Mouse (Mus musculus): ENCODE measurements at regions not wholly inside any gene's neighbourhood (a gene's known extent, or its start where the extent isn't known, plus 50 kb on each side); places are given as distances from the start of the nearest gene placed in this dataset.

DNA sequence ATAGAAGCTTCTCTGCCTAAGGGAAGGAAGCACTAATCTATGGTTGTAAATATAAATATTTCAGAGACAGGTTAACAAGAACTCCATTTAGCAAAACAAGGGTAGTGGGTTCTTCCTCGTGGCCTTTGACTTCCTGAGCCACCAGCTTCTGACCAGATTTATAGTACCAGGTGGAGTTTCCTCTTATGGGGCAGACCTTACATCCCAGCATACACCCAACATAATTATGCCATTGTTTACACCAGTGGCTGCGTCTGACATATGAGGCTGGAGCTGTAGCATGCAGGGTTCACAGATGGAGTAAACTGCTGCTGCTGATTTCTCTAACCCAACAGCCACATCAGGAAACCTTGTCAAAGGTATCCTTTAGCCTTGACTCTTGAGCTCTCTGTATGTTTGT, 75.5 kb downstream of the Trib2 start:
- no peak overlapping the region for H3K27ac ChIP-seq (ENCODE audit: insufficient read depth, low read length)
- no peaks in the 10 kb centered on the region for H3K27me3 ChIP-seq (ENCODE audit: control insufficient read depth, insufficient read depth, low read length)
- 48% methylated on average over 2 of the region's 2 CpGs for WGBS
- H3K36me3 ChIP-seq (ENCODE audit: control insufficient read depth, insufficient read depth, low read length): no peaks in the 10 kb centered on the region
- DNase-seq (ENCODE audit: low read depth in 1 of 2, low spot score in 2 of 2): no peak
- H3K4me3 ChIP-seq (ENCODE audit: extremely low read depth, insufficient read depth, insufficient read length): no peak overlapping the region
- H3K4me1 ChIP-seq (ENCODE audit: control insufficient read depth, insufficient read depth, insufficient read length): no peaks in the 10 kb centered on the region
- TF ChIP-seq POLR2A (IDR thresholded peaks at IDR 0.05; ENCODE audit: low read depth, low read length): no peak
- no peak for TF ChIP-seq CTCF (IDR thresholded peaks at IDR 0.05; ENCODE audit: extremely low read depth, insufficient read depth, insufficient read length, insufficient replicate concordance)

DNA sequence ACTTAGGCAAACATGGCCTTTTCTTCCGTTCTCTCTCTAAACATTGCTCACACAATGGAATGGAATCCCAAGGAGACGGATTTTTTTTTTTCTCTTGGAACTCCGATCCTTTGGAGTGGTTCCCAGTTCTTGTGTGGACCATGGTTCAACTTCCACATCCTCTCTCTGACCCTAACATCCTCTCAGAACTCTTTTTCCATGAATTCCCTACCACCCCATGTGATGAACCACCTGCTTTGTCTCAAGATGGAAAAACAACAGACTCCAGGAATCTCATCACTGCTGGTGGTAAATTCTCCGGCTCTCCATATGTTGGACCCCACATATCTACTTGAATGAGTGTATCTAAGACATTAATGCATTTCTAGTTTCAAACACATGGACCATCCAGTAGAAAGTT, 77.7 kb downstream of the Trib2 start:
- DNase-seq (ENCODE audit: low read depth in 1 of 2, low spot score in 2 of 2): no peak
- Histone ChIP-seq H3K4me1 (ENCODE audit: control insufficient read depth, insufficient read depth, insufficient read length) (no peaks in the 10 kb centered on the region), H3K4me3 (ENCODE audit: extremely low read depth, insufficient read depth, insufficient read length) (no peak overlapping the region), H3K27me3 (ENCODE audit: control insufficient read depth, insufficient read depth, low read length) (no peaks in the 10 kb centered on the region), H3K27ac (ENCODE audit: insufficient read depth, low read length) (no peak overlapping the region), H3K36me3 (ENCODE audit: control insufficient read depth, insufficient read depth, low read length) (no peaks in the 10 kb centered on the region)
- TF ChIP-seq CTCF (IDR thresholded peaks at IDR 0.05; ENCODE audit: extremely low read depth, insufficient read depth, insufficient read length, insufficient replicate concordance) (no peak), POLR2A (IDR thresholded peaks at IDR 0.05; ENCODE audit: low read depth, low read length) (no peak)
- WGBS: 80% methylated on average over 4 of the region's 4 CpGs

DNA sequence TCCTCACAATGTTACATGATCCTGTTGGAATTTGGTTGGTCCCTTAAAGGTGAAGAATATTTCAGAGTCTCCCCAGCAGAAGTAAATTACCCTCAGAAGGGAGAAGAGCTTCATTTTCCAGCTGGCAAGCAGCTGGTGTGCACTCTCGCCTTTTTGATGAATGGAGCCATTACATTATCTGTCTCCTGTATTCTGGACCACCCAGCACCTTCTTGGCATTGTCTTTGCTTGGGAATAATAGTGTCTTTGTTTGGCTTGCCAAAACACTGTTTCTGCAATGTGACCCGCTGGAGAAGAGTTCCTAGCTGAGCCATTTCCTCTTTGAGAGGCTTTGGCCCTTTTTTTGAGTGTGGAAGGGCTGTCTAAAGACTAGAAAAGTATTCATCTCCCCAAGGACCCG, 85.5 kb downstream of the Trib2 start:
- 80% methylated on average over 3 of the region's 3 CpGs for WGBS
- Histone ChIP-seq H3K4me1 (ENCODE audit: control insufficient read depth, insufficient read depth, insufficient read length) (no peaks in the 10 kb centered on the region), H3K27me3 (ENCODE audit: control insufficient read depth, insufficient read depth, low read length) (no peaks in the 10 kb centered on the region), H3K27ac (ENCODE audit: insufficient read depth, low read length) (no peak overlapping the region), H3K4me3 (ENCODE audit: extremely low read depth, insufficient read depth, insufficient read length) (no peak overlapping the region), H3K36me3 (ENCODE audit: control insufficient read depth, insufficient read depth, low read length) (no peaks in the 10 kb centered on the region)
- no peak for TF ChIP-seq POLR2A (IDR thresholded peaks at IDR 0.05; ENCODE audit: low read depth, low read length)
- TF ChIP-seq CTCF (IDR thresholded peaks at IDR 0.05; ENCODE audit: extremely low read depth, insufficient read depth, insufficient read length, insufficient replicate concordance): no peak
- no peak for DNase-seq (ENCODE audit: low read depth in 1 of 2, low spot score in 2 of 2)

DNA sequence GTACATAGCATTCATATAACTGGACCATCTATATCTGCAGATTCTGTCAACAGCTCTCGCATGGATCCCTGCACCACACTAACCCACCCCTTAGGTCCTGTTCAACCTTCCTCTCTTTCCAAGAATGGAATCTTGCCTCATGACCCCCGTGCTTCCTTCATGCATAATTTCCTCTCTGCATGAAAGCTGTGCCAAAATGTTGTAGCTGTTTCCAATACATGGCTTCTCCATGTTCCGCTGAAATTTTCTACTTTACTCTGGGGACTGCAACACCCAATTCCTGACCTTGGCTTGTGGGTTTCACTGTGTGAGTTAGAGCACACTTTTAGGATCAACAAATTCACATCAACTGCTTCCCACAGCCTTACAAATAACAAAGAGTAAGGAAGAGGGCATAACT, 87.0 kb downstream of the Trib2 start:
- 71% methylated on average over 3 of the region's 3 CpGs for WGBS
- H3K4me3 ChIP-seq (ENCODE audit: extremely low read depth, insufficient read depth, insufficient read length): no peak overlapping the region
- H3K36me3 ChIP-seq (ENCODE audit: control insufficient read depth, insufficient read depth, low read length): no peaks in the 10 kb centered on the region
- no peaks in the 10 kb centered on the region for H3K4me1 ChIP-seq (ENCODE audit: control insufficient read depth, insufficient read depth, insufficient read length)
- no peak for DNase-seq (ENCODE audit: low read depth in 1 of 2, low spot score in 2 of 2)
- H3K27ac ChIP-seq (ENCODE audit: insufficient read depth, low read length): no peak overlapping the region
- no peak for TF ChIP-seq CTCF (IDR thresholded peaks at IDR 0.05; ENCODE audit: extremely low read depth, insufficient read depth, insufficient read length, insufficient replicate concordance)
- TF ChIP-seq POLR2A (IDR thresholded peaks at IDR 0.05; ENCODE audit: low read depth, low read length): no peak
- H3K27me3 ChIP-seq (ENCODE audit: control insufficient read depth, insufficient read depth, low read length): no peaks in the 10 kb centered on the region

DNA sequence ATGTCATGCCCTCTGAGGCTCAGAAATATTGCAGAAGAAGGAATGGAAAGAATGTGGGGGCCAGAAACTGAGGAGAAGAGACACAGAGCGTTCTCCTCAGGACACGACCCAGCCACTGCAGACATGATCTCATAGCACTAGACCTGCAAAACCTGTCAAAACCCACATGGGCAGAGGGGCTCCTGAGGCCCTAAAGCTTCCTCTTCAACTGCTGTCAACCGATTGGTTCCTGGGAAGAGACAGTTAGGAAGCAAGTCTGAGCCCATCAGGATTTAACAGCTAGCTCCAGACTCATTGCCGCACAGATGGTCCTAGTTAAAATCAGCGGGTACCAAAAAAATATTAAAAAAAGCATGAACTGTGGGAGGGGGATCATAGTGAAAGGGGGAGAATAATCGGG, 93.2 kb downstream of the Trib2 start:
- 85% methylated on average over 6 of the region's 6 CpGs for WGBS
- Histone ChIP-seq H3K27me3 (ENCODE audit: control insufficient read depth, insufficient read depth, low read length) (no peaks in the 10 kb centered on the region), H3K36me3 (ENCODE audit: control insufficient read depth, insufficient read depth, low read length) (no peaks in the 10 kb centered on the region), H3K4me3 (ENCODE audit: extremely low read depth, insufficient read depth, insufficient read length) (no peak overlapping the region), H3K4me1 (ENCODE audit: control insufficient read depth, insufficient read depth, insufficient read length) (no peaks in the 10 kb centered on the region), H3K27ac (ENCODE audit: insufficient read depth, low read length) (no peak overlapping the region)
- TF ChIP-seq POLR2A (IDR thresholded peaks at IDR 0.05; ENCODE audit: low read depth, low read length): no peak
- TF ChIP-seq CTCF (IDR thresholded peaks at IDR 0.05; ENCODE audit: extremely low read depth, insufficient read depth, insufficient read length, insufficient replicate concordance): no peak
- DNase-seq (ENCODE audit: low read depth in 1 of 2, low spot score in 2 of 2): no peak

DNA sequence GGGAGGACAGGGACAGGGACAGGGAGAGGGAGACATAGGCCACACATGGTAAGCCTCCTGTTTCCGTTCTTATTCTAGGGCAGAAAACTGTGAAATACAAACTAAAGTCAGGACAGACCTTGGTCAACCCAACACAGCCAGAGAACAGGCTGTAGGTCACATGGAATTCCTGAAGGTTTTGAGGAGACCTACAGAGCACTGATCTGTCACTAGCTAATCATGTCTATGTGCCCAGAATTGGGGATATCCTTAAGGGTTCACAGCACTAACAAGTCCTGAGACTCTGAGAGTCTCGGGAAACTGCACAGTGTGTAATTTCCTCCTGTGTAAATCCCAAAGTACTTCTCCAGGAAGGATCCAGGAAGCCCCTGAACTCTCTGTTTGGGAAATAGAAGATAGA, 94.6 kb downstream of the Trib2 start:
- H3K36me3 ChIP-seq (ENCODE audit: control insufficient read depth, insufficient read depth, low read length): no peaks in the 10 kb centered on the region
- no peak overlapping the region for H3K4me3 ChIP-seq (ENCODE audit: extremely low read depth, insufficient read depth, insufficient read length)
- WGBS: 89% methylated on average over 2 of the region's 2 CpGs
- H3K27ac ChIP-seq (ENCODE audit: insufficient read depth, low read length): no peak overlapping the region
- no peaks in the 10 kb centered on the region for H3K4me1 ChIP-seq (ENCODE audit: control insufficient read depth, insufficient read depth, insufficient read length)
- no peaks in the 10 kb centered on the region for H3K27me3 ChIP-seq (ENCODE audit: control insufficient read depth, insufficient read depth, low read length)
- TF ChIP-seq POLR2A (IDR thresholded peaks at IDR 0.05; ENCODE audit: low read depth, low read length) (no peak), CTCF (IDR thresholded peaks at IDR 0.05; ENCODE audit: extremely low read depth, insufficient read depth, insufficient read length, insufficient replicate concordance) (no peak)
- DNase-seq (ENCODE audit: low read depth in 1 of 2, low spot score in 2 of 2): no peak

DNA sequence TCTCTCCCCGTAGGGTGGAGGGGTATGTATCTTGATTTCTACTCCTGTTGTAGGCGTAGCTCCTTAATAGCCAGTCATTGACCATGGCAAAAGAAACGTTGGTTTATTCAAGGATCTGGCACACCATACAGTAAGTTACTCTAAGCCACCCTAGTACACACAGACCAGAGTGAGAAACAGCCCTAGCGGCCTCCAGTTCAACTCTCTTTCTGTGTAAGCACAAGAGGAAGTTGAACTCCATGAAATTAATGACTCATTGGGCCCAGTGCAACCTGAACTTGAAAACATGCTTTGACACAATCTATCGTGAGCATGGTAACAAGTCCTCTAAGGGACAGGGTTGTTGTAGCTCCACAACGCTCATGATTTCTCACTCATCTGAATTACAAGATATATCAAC, 96.6 kb downstream of the Trib2 start:
- DNase-seq (ENCODE audit: low read depth in 1 of 2, low spot score in 2 of 2): no peak
- H3K4me3 ChIP-seq (ENCODE audit: extremely low read depth, insufficient read depth, insufficient read length): no peak overlapping the region
- H3K27me3 ChIP-seq (ENCODE audit: control insufficient read depth, insufficient read depth, low read length): no peaks in the 10 kb centered on the region
- no peaks in the 10 kb centered on the region for H3K36me3 ChIP-seq (ENCODE audit: control insufficient read depth, insufficient read depth, low read length)
- no peaks in the 10 kb centered on the region for H3K4me1 ChIP-seq (ENCODE audit: control insufficient read depth, insufficient read depth, insufficient read length)
- TF ChIP-seq CTCF (IDR thresholded peaks at IDR 0.05; ENCODE audit: extremely low read depth, insufficient read depth, insufficient read length, insufficient replicate concordance): no peak
- no peak for TF ChIP-seq POLR2A (IDR thresholded peaks at IDR 0.05; ENCODE audit: low read depth, low read length)
- H3K27ac ChIP-seq (ENCODE audit: insufficient read depth, low read length): no peak overlapping the region
- WGBS: 79% methylated on average over 6 of the region's 6 CpGs
